Mouse (Mus musculus) MEL (cell line): ENCODE measurements at regions not wholly inside any gene's neighbourhood (a gene's known extent, or its start where the extent isn't known, plus 50 kb on each side); places are given as distances from the start of the nearest gene placed in this dataset.

Experiments
- CTCF ChIP-seq, 3 experiments: IDR thresholded peaks in 2 of 3; conservative IDR thresholded peaks in 1 of 3; 2 replicates each; pipeline ENCODE4 v1.5.1; 2011 to 2012; ENCODE audit warnings: low read length in 3 of 3, low read depth in 2 of 3, mild to moderate bottlenecking in 2 of 3, improper control_type of control experiment in 1 of 3, inconsistent platforms in 1 of 3, mixed read lengths in 1 of 3, moderate library complexity in 1 of 3; ENCODE audit not compliant: control insufficient read depth in 1 of 3, insufficient read depth in 1 of 3, poor library complexity in 1 of 3, severe bottlenecking in 1 of 3
- E2F4 ChIP-seq: IDR thresholded peaks from 2 replicates; pipeline ENCODE4 v1.6.1; 2011; ENCODE audit warnings: low read depth, low read length, improper control_type of control experiment, borderline replicate concordance
- EP300 ChIP-seq, 2 experiments: IDR thresholded peaks; 2 replicates each; pipeline ENCODE4 v1.6.1; 2011; ENCODE audit warnings: improper control_type of control experiment in 2 of 2, low read length in 2 of 2, low read depth in 1 of 2, mild to moderate bottlenecking in 1 of 2
- GATA1 ChIP-seq: IDR thresholded peaks from 2 replicates; pipeline ENCODE4 v1.6.1; 2011; ENCODE audit warnings: low read depth, low read length, improper control_type of control experiment
- MAX ChIP-seq: IDR thresholded peaks from 2 replicates; pipeline ENCODE4 v1.6.1; 2011; ENCODE audit warnings: low read length, improper control_type of control experiment
- MYB ChIP-seq: IDR thresholded peaks from 2 replicates; pipeline ENCODE4 v1.6.1; 2011; ENCODE audit warnings: mild to moderate bottlenecking, low read depth, low read length, improper control_type of control experiment
- NELFE ChIP-seq: IDR thresholded peaks from 2 replicates; pipeline ENCODE4 v1.6.1; 2011; ENCODE audit warnings: low read depth, low read length, improper control_type of control experiment
- POLR2A ChIP-seq, 2 experiments: IDR thresholded peaks; 2 replicates each; pipeline ENCODE4 v1.6.1; 2011 to 2012; ENCODE audit warnings: low read length in 2 of 2, mild to moderate bottlenecking in 2 of 2, control low read depth in 1 of 2, improper control_type of control experiment in 1 of 2, low read depth in 1 of 2, moderate library complexity in 1 of 2; ENCODE audit not compliant: control insufficient read depth in 1 of 2, insufficient read depth in 1 of 2, poor library complexity in 1 of 2
- POLR2AphosphoS2 ChIP-seq: IDR thresholded peaks from 2 replicates; pipeline ENCODE4 v1.6.1; 2011; ENCODE audit warnings: low read length, improper control_type of control experiment
- RAD21 ChIP-seq: IDR thresholded peaks from 2 replicates; pipeline ENCODE4 v1.6.1; 2011; ENCODE audit warnings: mild to moderate bottlenecking, low read depth, low read length, improper control_type of control experiment
- TCF12 ChIP-seq: IDR thresholded peaks from 2 replicates; pipeline ENCODE4 v1.6.1; 2014; ENCODE audit warnings: low read depth, mild to moderate bottlenecking, inconsistent platforms, low read length, improper control_type of control experiment, moderate library complexity
- USF1 ChIP-seq: IDR thresholded peaks from 2 replicates; pipeline ENCODE4 v1.6.1; 2014; ENCODE audit warnings: low read depth, mild to moderate bottlenecking, inconsistent platforms, low read length, improper control_type of control experiment, moderate library complexity

GRCm38 (mm10) chr12:92869336-92869735, 1020.4 kb upstream of the Sel1l start:
- no peak for TF ChIP-seq POLR2A (IDR thresholded peaks at IDR 0.05; ENCODE audit: control insufficient read depth in 1 of 2, insufficient read depth in 1 of 2, low read depth in 1 of 2, low read length in 2 of 2, poor library complexity in 1 of 2)
- no peak for TF ChIP-seq CTCF (IDR thresholded peaks at IDR 0.05 in 2 of 3, conservative IDR thresholded peaks at IDR 0.05 in 1 of 3; ENCODE audit: control insufficient read depth in 1 of 3, insufficient read depth in 1 of 3, low read depth in 2 of 3, low read length in 3 of 3, poor library complexity in 1 of 3, severe bottlenecking in 1 of 3)
- TF ChIP-seq MAX = no peak
- TF ChIP-seq EP300 (IDR thresholded peaks at IDR 0.05; ENCODE audit: low read depth in 1 of 2, low read length in 2 of 2) = no peak
- TF ChIP-seq NELFE = no peak
- TF ChIP-seq POLR2AphosphoS2 = no peak
- TF ChIP-seq GATA1 = no peak
- no peak for TF ChIP-seq E2F4
- TF ChIP-seq MYB = no peak
- TF ChIP-seq RAD21 = no peak
- no peak for TF ChIP-seq USF1
- TF ChIP-seq TCF12 = no peak
